Mouse (Mus musculus): ENCODE measurements at regions not wholly inside any gene's neighbourhood (a gene's known extent, or its start where the extent isn't known, plus 50 kb on each side); places are given as distances from the start of the nearest gene placed in this dataset.

DNA sequence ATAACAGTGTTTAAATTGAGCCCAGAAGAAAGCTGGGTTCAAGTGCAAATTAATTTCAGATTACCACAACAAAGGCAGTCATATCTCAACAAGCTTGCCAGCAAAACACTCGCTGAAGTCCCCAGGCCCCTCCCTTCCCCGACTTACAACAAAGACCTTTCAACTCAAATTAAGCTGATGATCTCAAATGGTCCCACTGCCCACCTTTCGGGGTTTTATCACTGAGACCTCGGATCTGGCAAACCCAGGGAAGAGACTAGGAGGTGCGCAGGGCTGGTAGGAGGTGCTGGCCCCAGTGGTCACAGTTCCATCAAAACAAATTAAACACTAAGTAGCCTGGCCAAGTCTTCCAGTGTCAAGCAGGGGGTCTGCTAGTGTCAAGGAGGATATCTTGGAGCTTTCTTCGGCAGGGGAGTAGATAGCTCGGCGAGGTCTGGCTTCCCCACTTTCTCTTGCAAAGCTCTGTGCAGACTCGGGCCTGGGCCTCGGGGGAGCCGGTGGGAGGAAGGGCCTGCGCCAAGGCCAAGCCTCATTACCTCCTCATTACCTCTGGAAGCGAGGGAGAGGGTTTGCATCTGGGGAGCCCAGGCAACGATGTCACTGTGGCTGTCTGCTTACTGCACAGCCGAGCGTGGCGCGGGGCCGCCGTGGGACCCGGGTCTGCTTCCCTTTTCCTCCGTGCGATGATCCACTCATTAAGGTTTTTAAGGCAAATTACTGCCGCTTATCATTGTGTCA, 262.9 kb upstream of the Irx2 start:
- TF ChIP-seq CHD2 (IDR thresholded peaks at IDR 0.05; ENCODE audit: low read depth, low read length) (no peak), HCFC1 (IDR thresholded peaks at IDR 0.05; ENCODE audit: borderline replicate concordance, insufficient read depth, low read length) (no peak), ZNF384 (IDR thresholded peaks at IDR 0.05; ENCODE audit: low read depth, low read length) (no peak)

All from ES-E14 (cell line).